Mouse (Mus musculus): ENCODE data around the gene Fcgr4.
"Not testable (repeated sequence)": the region's sequence is repeated elsewhere in the genome, so short reads cannot be mapped to it uniquely, and the experiment has no call there.

DNA sequence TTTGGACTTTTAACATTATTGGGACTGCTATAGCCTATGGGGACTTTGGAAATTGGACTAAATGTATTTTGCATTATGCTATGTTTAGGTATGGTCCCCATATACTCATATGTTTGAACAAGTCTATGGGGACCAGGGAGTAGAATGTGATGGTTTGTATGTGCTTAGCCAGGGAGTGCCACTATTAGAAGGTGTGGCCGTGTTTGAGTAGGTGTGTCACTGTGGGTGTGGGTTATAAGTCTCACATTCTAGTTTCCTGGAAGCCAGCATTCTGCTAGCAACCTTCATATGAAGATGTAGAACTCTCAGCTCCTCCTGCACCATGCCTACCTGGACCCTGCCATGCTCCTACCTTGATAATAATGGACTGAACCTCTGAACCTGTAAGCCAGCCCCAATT, 37.0 kb upstream of the Fcgr4 start:
- not testable (repeated sequence) for TF ChIP-seq CTCF, EP300 (IDR thresholded peaks at IDR 0.05)
